Mouse (Mus musculus) bone marrow, adult 2 months (tissue): Measurements from ENCODE around the gene Cenpm.

Experiments used
- CTCF ChIP-seq: fragments of 200-500 bp; IDR thresholded peaks from 2 replicates; pipeline ENCODE4 v1.5.1; 2011; ENCODE audit warnings: low read length, control low read depth; ENCODE audit not compliant: control insufficient read depth, insufficient read depth
- POLR2A ChIP-seq: fragments of 200-500 bp; IDR thresholded peaks from 2 replicates; pipeline ENCODE4 v1.6.1; 2011; ENCODE audit warnings: low read depth, mild to moderate bottlenecking, control low read depth, low read length, borderline replicate concordance; ENCODE audit not compliant: control insufficient read depth

DNA sequence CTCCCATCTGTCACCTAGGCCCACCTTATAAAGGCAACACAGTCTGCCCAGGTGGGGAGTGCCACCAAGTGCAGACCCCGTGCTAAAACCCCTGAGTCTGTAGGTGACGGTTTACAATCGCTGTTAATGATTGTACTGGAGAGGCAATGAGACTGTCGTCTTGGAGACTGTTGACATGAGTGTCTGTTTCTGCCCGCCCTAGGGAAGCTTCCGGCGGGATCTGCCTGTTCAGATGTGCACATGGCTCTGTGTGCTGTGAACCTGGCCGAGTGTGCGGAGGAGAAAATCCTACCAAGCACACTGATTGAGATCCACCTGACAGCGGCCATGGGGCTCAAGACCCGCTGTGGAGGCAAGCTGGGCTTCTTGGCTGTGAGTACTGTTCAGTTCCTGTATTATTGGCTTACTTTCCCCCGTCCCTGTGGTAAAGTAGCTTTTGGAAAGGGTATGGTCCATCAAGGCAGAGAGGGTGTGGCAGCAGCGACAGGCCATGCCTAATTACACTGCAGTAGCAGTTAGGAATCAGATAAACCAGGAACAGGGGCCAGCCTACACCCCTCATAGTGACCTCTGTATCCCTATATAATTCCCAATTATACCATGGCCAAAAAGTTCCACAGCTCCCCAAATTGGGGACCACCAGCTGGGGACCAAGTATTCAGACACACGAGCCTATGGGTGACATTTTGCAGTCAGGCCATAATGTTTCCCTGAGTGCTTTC is 59.3 kb downstream of the Cenpm start:
- TF ChIP-seq CTCF (no peak), POLR2A (no peak)
